In genomic region chr9:64612984-64613649, GRCm38 (mm10) we compare ENCODE assay signal across 11 mouse cellular contexts.
A peak's percentile ranks its signal among the peaks of the same experiment; 100 is the strongest.
DNase-seq lines count a peak whose midpoint lies in the region; ATAC-seq and TF ChIP-seq lines count a peak whose summit lies in the region.
"Had no signal": no experiment of that assay in that cellular context is flagged by ENCODE, and none has a peak within 500 bp of the region (broad histone marks: within the 10 kb centered on the region; RNA-seq: fewer than 3 reads in every experiment).

No protein-coding gene starts in this region.

- no peak overlapping the region for H3K4me2 ChIP-seq in kidney, postnatal 0 days (ENCODE audit: low read length)
- H3K4me2 ChIP-seq in kidney, embryonic 16.5 days (replicated peaks; ENCODE audit: low read depth, low read length): no peak overlapping the region
- peak overlapping the region; percentile 35 for H3K4me2 ChIP-seq in forebrain, postnatal 0 days (ENCODE audit: low read depth)

- no peaks in the 10 kb centered on the region for H3K36me3 ChIP-seq in kidney, postnatal 0 days (ENCODE audit: insufficient read depth, low read length)
- H3K36me3 ChIP-seq in kidney, embryonic 16.5 days (ENCODE audit: insufficient read depth, low read length): no peaks in the 10 kb centered on the region
- no peaks in the 10 kb centered on the region for H3K36me3 ChIP-seq in E14TG2a.4 (ENCODE audit: insufficient read depth, low read length)
- H3K36me3 ChIP-seq in forebrain, postnatal 0 days (ENCODE audit: insufficient read depth): no peaks in the 10 kb centered on the region

- ATAC-seq in kidney, postnatal 0 days (replicated peaks; ENCODE audit: low FRiP score, low read depth): no peak
- no peak for ATAC-seq in kidney, embryonic 16.5 days (ENCODE audit: low FRiP score, low TSS enrichment)
- ATAC-seq in forebrain, postnatal 0 days: peak; percentile 65; the same call in 1 of the 2 replicates

- intact Hi-C loops in heart, postnatal 25 days (cut with DNase I): no loop called here

- H3K9ac ChIP-seq in kidney, postnatal 0 days (ENCODE audit: low read depth, low read length): no peak overlapping the region
- no peak overlapping the region for H3K9ac ChIP-seq in kidney, embryonic 16.5 days (replicated peaks; ENCODE audit: low read length)
- no peak overlapping the region for H3K9ac ChIP-seq in forebrain, postnatal 0 days

- no peaks in the 10 kb centered on the region for H3K9me3 ChIP-seq in kidney, postnatal 0 days (replicated peaks; ENCODE audit: low read length)
- H3K9me3 ChIP-seq in kidney, embryonic 16.5 days (ENCODE audit: low read length): no peaks in the 10 kb centered on the region
- no peaks in the 10 kb centered on the region for H3K9me3 ChIP-seq in E14TG2a.4 (ENCODE audit: low read length)
- no peaks in the 10 kb centered on the region for H3K9me3 ChIP-seq in forebrain, postnatal 0 days (ENCODE audit: low read length)

- no peak overlapping the region for H3K4me3 ChIP-seq in kidney, postnatal 0 days (replicated peaks; ENCODE audit: low read depth, low read length)
- H3K4me3 ChIP-seq in kidney, embryonic 16.5 days (ENCODE audit: low read length): no peak overlapping the region
- no peak overlapping the region for H3K4me3 ChIP-seq in E14TG2a.4 (replicated peaks; ENCODE audit: low read length)
- H3K4me3 ChIP-seq in forebrain, postnatal 0 days (ENCODE audit: low read depth, low read length): no peak overlapping the region

- no peaks in the 10 kb centered on the region for H3K27me3 ChIP-seq in kidney, postnatal 0 days (ENCODE audit: insufficient read depth, low read length)
- H3K27me3 ChIP-seq in kidney, embryonic 16.5 days (ENCODE audit: insufficient read depth, low read length): no peaks in the 10 kb centered on the region
- H3K27me3 ChIP-seq in E14TG2a.4 (ENCODE audit: insufficient read depth, low read length): no peaks in the 10 kb centered on the region
- no peaks in the 10 kb centered on the region; the same call in 1 of the 2 replicates for H3K27me3 ChIP-seq in forebrain, postnatal 0 days (ENCODE audit: insufficient read depth, low read length)

- DNase-seq in kidney, postnatal 0 days (ENCODE audit: low spot score): no peak
- DNase-seq in 416B (ENCODE audit: low read depth): peak; percentile 8
- DNase-seq in forebrain, postnatal 0 days: peak; percentile 70
- no peak for DNase-seq in right cerebral cortex, adult 2 months (ENCODE audit: low spot score in 2 of 2)
- no peak for DNase-seq in heart, postnatal 25 days (ENCODE audit: low spot score)
- no peak for DNase-seq in right cerebral cortex, postnatal 4 days
- DNase-seq: cerebellum, adult 9-10 months; gastrocnemius, postnatal 36 days; kidney, adult 11 months had no signal

- WGBS in kidney, postnatal 0 days: 59% methylated on average over 7 of the region's 7 CpGs
- 55% methylated on average over 7 of the region's 7 CpGs for WGBS in kidney, embryonic 16.5 days
- WGBS in forebrain, postnatal 0 days: 26% methylated on average over 7 of the region's 7 CpGs

- H3K4me1 ChIP-seq in kidney, postnatal 0 days (replicated peaks; ENCODE audit: insufficient read depth, low read length): 0 out of 2 replicates have a peak, but pooled peaks cover 3% of the 10 kb centered on the region
- peaks cover 10% of the 10 kb centered on the region; the same call in 1 of the 2 replicates for H3K4me1 ChIP-seq in kidney, embryonic 16.5 days (ENCODE audit: insufficient read depth, low read length)
- H3K4me1 ChIP-seq in E14TG2a.4 (replicated peaks; ENCODE audit: low read depth, low read length): peaks cover 46% of the 10 kb centered on the region
- peaks cover 9% of the 10 kb centered on the region for H3K4me1 ChIP-seq in forebrain, postnatal 0 days (ENCODE audit: insufficient read depth)

- TF ChIP-seq CTCF in kidney, postnatal 0 days (IDR thresholded peaks at IDR 0.05; ENCODE audit: low read depth): peak; percentile 48; the same call in 1 of the 2 replicates
- TF ChIP-seq CTCF in E14TG2a.4 (conservative IDR thresholded peaks at IDR 0.05; ENCODE audit: low read length): peak; percentile 54
- TF ChIP-seq CTCF in forebrain, postnatal 0 days (IDR thresholded peaks at IDR 0.05; ENCODE audit: low read depth): peak; percentile 55

- H3K27ac ChIP-seq in kidney, postnatal 0 days: no peak overlapping the region
- H3K27ac ChIP-seq in kidney, embryonic 16.5 days (ENCODE audit: low read length): no peak overlapping the region
- peak overlapping the region; percentile 79 for H3K27ac ChIP-seq in forebrain, postnatal 0 days (ENCODE audit: low read depth, low read length)

Comparison
In these comparisons a context has a peak if more than half of its experiments do, and no peak if none do; other contexts are left out.
1. DNase-seq: peak in 416B (single experiment) and forebrain, postnatal 0 days (single experiment); none in kidney, postnatal 0 days (single experiment), right cerebral cortex, adult 2 months (0 of 2), heart, postnatal 25 days (single experiment) and right cerebral cortex, postnatal 4 days (single experiment).
2. Peak in every context shown above with its lines, with median percentiles within 50 percentile points of each other: CTCF ChIP-seq.